Mouse (Mus musculus) CD4-positive, CD25-positive, alpha-beta regulatory T cell, adult 4 months (primary cell): ENCODE results near the gene Arhgap40. TPM values are rescaled to one million over a fixed set of nuclear protein-coding genes. Genes with fewer than 3 reads are reported as not detected.
A peak's percentile ranks its signal among the peaks of the same experiment; 100 is the strongest.

Experiments used
- ATAC-seq: one replicate; pipeline ENCODE4 v1.8.0; 2017
- polyA plus RNA-seq, 2 experiments: library from polyadenylated mRNA; unstranded; fragments of 100-300 nt; shearing (Covaris generic); gene quantifications; one replicate each; pipeline ENCODE4 v1.2.1; 2017

Arhgap40 gene
- polyA plus RNA-seq = not detected

DNA sequence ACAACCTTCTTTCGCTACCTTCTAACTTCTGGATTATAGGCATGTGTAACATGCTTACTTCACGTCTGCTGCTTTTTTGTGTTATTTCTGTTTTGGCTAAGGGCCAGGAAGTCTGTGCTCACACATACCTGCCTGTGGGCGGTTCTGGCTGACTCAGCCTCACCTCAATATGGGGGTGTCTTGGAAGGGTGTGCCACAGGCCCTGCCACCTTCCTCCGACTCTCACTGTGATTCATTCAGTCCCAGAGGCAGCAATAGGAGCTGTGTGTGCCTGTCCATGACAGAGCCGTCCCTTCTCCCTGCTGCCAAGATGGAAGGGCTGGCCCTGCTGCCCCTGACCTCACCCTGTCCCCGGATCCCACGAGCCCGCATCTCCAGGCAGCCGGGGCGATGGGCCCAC is at the start of gene Arhgap40:
TSS of gene Arhgap40 (plus strand) at position 269 of the 400 bp plus-strand sequence.
- ATAC-seq = no peak

DNA sequence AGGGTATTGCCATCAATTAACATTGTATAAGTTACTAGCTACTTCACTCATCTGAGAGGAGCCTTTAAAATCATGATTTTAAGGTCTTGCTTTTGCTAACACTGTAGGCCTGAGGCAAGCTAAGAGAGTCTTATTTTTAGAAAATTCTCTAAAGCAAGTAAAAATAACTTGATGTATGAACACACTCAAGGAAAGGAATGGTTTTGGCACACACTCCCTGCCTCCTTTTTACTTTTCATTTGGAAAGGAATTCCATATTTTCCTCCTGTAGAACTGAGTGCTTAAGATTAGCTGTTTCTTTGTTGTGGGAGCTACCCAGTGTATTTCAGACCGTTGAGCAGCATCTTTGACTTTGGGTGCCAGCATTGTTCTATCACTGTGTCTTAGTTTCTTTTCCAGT is 38.4 kb upstream of the Arhgap40 start:
- ATAC-seq = no peak

DNA sequence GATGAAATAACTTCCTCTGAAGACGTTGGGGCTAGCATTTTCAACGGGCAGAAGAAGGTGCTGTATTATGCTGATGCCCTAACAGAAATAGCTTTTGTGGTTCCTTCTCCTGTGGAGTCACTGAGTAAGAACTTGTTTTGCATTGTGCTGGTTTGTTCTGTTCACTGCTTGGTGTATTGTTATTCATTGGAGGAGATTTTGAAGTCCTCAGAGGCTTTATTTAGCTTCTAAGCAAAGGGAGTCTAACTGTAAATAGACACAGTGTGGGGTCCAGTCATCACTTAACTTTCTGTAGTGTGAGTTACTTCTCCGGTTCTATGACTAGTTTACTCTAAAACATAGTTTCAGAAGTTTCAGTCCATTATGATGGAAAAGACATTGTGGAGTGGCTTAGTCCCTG is 35.0 kb upstream of the Arhgap40 start:
- ATAC-seq = no peak

DNA sequence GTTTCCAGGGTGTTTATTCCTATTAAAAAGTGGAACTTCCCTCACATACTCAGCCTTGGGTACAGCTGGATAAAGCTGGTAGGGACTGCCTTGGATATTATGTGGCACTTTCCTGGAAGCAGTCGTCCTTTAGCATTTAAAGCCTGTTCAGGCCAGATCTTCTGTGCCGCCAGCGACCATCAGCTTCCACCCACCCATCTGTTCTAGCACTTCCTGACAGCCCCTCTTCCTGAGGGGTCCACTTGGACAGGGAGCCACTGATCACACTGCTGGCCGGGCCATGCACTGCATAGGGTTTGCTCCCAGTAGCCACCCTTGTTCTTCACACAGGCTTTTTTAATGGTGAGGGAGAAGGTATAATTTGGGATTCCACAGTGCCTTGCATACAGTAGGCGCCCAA is 14.1 kb upstream of the Arhgap40 start:
- no peak for ATAC-seq

DNA sequence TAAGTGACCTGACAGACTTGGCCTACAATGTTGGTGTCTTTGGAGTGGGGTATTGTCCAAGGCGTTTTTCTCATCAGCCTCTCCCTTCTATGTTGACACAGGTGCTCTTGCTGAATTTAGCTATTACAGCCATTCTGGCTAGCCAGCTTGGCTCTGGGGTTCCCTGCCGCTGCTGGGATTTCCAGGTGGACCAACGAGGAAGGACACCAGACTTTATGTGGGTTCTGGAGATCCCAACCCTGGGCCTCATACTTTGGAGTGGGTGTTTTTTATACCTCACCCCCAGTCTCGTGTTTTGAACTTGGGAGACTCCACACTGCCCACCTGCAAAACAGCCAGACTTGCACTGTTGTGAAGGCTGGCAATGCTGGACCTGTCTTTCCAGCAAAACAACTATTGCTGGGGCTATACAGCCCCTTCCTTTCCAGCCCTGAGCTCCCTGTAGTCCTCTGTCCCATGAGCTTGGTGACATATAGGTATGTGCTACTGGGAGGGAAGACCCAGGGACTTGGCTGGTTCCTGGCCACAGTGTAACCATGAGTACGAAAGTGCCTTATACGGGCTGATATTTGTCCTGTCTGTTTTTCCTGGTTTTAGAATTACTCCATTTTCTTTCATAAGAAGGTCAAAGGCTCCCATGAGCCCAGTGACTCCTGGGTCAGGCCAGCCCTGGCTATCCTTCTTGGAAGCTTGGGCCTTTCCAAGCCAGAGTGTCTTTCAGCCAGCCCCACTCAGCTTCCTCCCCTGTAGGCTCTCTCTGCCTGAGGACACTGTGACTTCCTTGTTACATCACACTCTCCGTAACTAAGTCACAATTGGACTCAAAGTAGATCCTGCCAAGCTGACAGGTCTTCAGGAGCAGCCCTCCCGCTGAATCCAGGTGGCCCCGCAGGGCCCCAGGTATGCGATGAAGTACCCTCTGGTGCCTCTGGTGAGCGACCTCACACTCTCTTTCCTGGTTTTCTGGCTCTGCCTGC is 10.5 kb upstream of the Arhgap40 start, which contains the start of gene Adig:
TSS of gene Adig (plus strand) at position 777 of the 977 bp plus-strand sequence.
- ATAC-seq = no peak

DNA sequence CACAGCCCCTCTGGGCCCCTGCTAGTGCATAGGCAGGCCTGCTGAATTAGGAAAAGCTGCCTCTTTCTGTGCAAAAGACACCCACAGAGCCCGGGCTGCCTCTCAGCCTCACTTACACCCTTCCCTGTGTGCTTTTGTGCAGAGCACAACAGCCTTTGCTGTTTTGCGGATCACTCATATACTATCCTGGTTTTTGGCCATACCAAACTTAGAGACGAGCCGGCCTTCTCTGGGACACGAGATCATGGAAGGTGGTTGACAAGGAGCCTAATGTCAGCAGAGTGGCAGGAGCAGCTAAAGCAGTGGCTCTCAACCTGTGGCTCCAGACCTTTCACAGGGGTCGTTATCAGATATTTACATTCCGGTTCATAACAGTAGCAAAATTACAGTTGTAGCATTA is 9.4 kb upstream of the Arhgap40 start:
- no peak for ATAC-seq

DNA sequence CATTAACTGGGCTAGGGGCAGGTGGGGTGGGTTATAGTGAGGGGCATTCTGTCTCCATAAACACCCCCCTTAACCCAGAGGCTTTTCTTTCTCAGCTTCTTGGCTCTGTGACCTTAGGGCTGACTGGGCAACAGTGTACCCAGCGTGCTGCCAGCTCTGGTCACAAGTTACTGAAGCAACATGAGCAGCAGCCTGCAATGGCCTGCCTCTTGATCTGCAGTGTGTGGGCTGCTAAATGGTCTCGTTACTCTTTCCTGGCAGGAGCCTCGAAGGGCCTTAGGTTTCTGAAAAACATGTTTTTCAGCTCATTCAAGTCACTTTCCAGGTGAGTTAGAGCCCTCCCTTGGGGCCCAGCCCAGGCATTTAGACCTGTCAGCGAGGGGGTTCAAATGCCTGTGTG is 8.9 kb upstream of the Arhgap40 start:
- ATAC-seq = no peak

DNA sequence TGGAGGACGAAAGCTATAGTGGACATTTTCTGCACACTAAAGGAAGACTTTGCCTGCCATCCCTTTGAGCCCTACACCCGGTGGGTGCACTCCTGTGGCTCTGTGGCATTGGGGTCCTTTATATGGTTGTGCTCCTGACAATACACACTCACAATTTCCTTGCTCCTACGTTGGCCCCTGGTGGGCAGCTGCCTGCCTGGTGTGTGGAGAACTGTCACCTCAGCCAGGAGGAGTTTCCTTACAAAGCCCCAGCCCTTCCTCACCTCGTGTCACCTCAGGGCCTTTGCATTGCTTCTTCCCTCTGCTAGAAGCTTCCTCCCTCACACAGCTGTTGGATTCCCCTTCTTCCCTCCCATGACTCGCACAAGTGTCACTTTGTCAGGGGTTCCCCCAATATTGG is 6.1 kb upstream of the Arhgap40 start:
- no peak for ATAC-seq

DNA sequence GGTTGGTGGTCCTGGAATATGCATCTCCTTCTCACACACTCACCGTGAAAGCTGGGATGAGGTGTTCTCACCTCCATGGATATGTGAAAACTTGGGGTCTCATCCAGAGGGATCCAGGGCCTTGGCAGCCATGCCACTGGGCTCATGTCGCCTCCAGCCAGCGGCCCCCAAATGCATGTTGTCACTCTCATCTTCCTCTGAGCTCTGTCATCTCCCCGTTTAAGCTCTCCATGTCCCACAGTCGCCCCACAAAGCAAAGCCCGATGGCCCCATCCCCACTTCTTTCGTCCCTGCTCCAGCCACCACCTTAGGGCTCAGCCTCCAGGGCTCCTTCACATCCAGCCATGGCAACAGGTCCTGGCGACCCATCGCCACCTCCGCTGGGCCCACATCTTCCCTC is 5.5 kb upstream of the Arhgap40 start:
- no peak for ATAC-seq

DNA sequence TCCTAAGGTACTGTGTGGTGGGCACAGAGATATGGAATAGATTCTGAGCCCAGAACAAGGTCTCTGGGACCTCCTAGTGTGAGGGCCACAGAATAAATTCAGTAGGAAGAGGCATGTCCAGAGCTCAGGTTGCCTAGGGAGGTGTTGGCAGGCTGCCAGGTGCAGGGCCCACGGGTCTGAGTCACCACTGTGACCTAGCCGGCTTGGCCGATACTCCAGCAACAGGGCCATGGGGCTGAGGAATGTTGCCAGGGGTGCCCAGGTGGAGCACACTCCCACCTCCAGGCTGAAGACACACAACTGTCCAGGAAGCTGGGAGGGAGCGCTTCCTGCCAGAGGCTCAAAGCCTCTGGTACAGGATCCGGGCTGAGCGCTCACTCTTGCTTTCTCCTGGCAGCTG is 1.9 kb upstream of the Arhgap40 start:
- ATAC-seq = no peak

DNA sequence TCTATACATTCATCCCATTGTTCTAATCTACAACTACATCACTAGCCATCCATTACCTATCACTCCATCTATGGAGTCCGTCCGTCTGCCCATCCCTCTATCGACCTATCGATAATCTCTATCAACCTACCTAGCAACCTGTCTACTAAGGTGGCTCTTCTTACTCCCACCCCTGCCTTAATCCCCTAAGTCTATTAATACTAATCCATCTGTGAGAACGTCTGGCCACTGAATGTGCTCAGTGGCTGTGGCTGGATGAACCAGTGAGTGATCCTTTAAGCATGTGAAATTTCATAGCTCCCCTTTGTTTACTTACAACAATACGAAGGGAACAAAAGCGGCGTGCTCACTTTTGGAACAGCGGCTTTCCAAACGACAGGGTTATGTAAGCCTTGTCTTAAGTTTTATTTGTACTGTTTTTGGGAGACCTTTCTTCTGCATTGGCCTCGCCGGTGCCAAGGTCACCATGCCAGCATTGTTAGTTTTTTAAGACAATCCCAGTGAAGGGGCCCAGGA is 1.3 kb downstream of the Arhgap40 start:
- ATAC-seq = no peak

DNA sequence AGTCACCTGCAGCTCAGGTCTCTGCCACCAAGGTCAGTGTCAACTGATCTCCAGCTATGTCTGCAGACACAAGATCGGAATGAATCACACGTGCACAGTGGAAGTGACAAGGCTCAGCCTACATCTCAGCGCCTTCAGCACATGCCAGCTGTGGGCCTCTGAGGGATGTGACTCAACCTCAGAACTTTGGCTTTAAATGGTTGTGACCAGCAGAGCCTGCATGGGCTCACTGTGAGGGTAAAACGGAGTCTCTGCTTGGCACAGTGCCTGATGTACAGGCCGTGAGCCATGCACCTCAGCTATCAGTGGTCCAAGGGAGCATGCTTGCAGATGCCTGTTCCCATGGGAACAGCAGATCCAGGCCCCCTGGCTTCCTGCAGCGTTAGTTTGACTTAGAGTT is 6.0 kb downstream of the Arhgap40 start:
- no peak for ATAC-seq

DNA sequence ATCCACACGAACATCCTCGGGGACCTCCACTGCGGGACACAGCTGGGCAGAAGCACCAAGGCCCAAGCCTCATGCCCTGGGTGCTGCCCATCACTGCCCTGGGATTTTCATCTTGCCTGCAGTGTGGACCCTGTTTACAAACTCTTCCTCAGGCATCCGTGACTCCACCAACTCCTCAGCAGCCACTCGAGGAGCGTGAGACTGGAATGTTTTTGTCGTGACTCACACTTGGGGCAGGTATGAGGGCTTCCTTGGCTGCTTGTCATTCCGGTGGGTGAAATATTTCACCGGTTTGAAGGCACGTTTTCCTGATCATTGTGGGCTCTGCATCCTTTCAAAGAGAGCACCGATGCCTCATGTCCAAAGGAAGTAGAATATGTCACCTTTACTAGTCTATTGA is 6.5 kb downstream of the Arhgap40 start:
- ATAC-seq = no peak

DNA sequence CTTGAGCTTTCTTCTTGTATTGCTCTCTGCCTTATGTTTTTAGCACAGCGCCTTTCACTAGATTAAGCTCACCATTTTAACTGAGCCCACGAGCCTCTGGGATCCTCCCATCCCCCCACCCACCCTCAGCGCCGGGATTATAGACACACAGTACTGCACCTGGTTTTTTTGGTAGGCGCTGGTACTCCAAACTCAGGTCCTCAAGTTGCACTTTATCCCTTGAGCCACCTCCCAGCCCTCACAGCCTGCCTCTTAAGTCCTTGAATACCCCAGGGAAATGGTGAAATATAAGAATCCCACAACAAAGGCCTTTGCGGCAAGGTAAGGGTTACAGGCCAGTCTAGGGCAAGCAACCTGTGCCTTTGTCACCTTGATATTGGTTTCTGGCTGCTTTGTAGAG is 7.2 kb downstream of the Arhgap40 start:
- no peak for ATAC-seq

DNA sequence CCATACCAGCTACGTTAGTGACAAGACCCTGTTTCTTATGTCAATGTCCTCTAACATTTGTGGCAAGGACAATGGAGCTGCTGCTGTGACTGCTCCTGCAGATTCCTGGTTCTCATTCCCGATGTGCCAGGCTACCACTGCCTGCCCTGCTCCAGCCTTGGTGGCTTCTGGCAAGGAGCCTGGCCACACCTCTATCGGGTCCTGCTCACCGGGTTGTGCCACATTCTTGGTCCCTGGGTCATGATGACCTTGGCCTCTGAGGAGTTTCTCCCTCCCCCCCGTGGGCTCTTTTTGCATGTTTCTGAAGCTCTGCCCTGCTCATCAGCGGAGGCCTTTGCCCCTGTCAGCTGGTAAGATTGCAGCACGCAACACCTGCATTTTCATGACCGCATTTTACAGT is 10.5 kb downstream of the Arhgap40 start:
- ATAC-seq = no peak

DNA sequence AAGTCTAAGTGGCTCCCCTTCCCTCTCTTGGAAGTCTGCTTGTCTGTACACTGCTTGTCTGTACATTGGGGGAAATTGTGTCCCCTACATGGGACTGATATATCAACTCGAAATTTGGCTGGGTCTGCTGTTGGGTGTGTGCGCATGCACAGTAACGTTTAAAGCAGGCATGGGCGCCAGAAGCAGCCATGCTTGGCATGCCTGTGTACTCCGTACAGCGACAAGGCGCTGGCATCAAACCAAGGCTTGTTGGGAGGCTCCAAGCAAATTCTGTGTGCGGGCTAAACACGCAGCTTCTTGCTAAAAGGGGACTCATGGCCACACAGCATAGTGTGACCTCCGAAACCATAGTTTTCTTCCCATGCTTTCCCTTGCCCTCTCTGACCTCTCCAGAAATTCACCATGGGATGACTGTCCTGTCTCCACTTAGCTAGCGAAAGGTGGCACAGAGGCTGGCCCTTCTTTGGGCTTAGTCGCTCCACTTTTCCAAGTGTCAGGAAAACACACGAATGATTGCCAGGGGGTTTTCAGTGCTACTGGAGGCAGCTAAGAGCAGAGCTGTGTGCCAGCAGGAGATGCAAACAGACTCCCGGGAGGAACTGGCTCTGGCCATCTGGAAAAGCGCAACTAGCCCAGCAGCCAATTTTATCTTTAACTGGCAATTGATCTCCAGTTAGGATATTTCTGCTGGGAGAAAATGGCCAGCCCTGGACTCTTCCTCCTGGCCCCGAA is 11.7 kb downstream of the Arhgap40 start:
- ATAC-seq = no peak

DNA sequence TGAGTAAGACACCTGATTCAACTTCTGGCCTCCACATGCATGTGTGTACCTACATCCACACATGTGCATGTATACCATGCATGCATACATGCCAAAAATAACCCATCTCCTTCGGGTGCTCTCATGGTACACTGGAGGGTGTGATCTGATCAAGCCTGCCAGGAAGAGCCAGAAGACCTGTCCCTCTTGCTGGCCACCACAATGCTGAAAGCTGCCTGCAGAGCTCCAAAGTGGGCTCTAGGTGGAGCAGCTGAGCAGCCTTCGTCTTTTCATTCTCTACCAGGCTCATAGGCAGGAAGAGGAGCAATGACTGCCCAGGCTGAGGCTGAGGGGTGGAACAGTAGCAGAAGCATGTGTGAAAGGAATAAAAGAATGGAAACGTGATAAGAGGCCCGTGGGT is 21.5 kb downstream of the Arhgap40 start:
- peak; percentile 54 for ATAC-seq

DNA sequence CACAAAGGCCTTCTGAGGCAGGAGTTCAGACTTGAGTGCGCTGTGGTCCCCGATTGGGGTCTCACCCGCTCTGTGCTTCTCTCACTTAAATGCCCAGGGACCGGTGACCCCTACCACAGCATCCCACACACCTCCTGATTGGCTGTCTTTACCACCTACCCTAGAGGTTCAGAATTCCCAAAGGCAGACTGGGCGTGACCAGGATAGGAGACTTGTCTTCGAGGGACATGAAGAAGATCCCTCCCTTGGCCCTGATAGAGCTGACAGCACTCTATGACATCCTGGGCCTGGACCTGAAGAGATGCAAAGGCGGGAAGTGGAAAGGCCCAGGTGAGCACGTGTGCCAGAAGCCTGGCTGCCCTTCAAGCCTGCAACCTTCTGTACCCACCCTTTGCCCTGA is 22.0 kb downstream of the Arhgap40 start:
- no peak for ATAC-seq

DNA sequence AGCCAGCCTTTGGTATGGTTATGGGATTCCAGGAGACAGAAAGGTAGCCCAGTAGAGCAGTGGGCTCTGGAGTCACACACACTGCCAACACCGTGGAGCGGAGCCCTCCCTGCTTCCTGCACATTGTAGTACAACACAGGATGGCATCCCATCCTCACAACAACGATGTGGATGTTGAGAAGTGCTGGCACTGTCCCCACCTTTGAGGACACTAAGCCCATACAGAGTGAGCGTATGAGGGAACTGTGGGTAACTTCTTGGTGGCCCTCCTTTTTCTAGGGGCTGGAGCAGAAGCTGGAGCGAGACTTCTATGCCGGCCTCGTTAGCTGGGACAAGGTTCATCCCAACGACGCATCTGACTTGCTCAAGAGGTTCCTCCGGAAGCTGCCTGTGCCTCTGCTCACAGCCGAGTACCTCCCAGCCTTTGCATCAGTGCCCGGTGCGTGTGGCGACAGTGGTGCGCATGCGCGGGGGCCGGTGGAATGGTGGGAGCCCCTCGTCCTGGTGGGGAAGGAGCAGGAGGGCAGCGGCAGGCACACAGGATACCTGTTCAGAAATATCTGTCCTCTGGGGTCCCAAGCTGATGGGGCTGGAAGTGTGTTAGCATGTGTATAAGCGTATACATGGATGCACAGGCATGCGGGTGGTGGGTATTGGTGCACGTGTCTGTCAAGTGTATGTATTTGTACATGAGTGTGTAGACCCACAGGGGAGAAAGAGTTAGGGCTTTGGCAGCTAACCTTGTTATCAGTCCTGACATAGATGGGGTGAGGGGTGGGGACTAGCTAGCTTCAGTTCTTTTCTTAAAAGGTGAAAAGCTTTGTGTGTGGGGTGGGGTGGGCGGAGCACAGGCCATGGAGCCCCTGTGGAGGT is 27.1 kb downstream of the Arhgap40 start:
- ATAC-seq = no peak

DNA sequence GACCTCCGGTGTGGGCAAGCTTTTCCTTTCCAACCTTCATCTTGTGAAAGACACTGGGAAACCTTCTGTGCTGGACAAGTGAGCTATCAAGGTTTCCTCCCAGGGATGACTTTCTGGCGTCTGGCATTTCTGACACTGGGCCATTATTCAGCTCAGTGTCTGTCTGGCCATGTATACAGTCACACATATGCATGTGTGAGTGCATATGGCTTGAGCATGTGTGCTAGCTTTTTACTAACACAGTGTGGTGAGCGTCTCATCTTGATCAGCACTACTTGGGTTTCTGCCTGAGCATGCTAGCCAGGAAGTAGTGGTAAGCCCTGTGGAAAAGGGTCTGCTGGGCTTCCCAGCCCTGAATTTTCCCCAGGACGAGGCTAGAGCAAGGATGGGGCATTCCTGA is 28.7 kb downstream of the Arhgap40 start:
- ATAC-seq = no peak

DNA sequence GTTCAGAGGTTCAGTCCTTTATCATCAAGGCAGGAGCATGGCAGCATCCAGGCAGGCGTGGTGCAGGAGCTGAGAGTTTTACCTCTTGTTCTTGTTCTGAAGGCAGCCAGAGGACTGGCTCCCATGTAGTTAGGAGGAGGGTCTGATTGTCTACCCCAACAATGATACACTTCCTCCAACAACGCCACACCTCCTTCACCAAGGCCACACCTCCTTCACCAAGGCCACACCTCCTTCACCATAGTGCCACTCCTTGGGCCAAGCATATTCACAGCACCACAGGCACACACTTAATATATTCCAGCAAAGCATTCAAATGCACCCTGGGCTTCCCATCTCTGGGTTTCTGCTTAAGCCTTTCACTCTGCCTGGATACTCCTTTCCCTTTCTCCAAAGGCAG is 32.7 kb downstream of the Arhgap40 start:
- no peak for ATAC-seq

DNA sequence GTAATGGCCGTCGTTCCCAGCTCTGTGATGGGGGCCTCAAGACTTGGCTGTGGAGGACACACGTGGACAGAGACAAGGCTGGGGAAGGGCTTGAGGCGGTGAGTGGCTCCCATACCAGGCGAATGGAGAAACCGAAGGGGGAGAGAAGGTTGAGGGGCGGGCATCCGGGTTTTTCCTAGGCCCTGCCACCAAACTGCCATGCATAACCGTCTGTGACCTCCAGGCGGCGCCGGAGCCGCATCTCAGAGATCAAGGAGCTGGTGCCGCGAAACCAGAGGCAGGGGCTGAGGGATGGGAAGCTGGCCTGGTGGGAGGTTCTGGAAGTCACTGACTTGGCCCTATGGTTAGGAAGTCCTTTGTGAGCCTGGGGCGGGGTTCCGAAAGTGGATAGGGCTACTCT is 34.2 kb downstream of the Arhgap40 start:
- ATAC-seq = peak; percentile 70

DNA sequence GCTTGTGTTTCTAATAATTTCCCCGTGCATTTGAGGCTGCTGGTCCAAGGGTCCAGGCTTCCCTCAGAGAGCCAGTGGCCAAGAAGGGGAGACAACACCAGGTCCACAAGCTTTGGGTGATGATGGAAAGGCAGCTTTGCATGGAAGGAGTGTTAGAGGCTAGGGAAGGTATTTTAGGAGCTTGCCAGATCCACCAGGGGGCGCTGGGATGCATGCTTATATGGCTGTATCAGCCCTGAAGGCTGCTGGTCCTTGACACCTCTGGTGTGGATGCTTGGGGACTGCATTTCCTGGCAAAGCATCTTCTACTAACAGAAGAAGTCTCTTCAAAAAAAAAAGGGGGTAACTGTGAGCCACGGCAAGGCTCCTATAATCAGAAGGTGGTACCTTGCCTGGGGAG is 37.5 kb downstream of the Arhgap40 start:
- peak; percentile 67 for ATAC-seq
